Mouse (Mus musculus) lung, embryonic 14.5 days (tissue): Measurements from ENCODE around the gene Eif3l. TPM values are rescaled to one million over a fixed set of nuclear protein-coding genes. Genes with fewer than 3 reads are reported as not detected.
A peak's percentile ranks its signal among the peaks of the same experiment; 100 is the strongest.

Experiments
- ATAC-seq: fragments of 200-750 bp; cut with Nextera tagmentation; 2 replicates; pipeline ENCODE4 v1.8.0; 2017; ENCODE audit warnings: mild to moderate bottlenecking, moderate TSS enrichment, moderate library complexity; ENCODE audit not compliant: insufficient read depth
- DNase-seq: peaks from one replicate; pipeline ENCODE4 v3.0.0-alpha.2; 2015
- H3K27ac ChIP-seq: fragments of 300-500 bp; sonication (generic); 2 replicates; pipeline ENCODE4 v1.5.1; 2014; ENCODE audit warnings: low read depth, mild to moderate bottlenecking, moderate library complexity
- H3K27me3 ChIP-seq: fragments of 300-500 bp; sonication (generic); 2 replicates; pipeline ENCODE4 v1.6.1; 2014; ENCODE audit warnings: low read length, control low read depth; ENCODE audit not compliant: insufficient read depth
- H3K36me3 ChIP-seq: fragments of 300-500 bp; sonication (generic); 2 replicates; pipeline ENCODE4 v1.6.1; 2014; ENCODE audit warnings: control low read depth; ENCODE audit not compliant: insufficient read depth
- H3K4me1 ChIP-seq: fragments of 300-500 bp; sonication (generic); 2 replicates; pipeline ENCODE4 v1.6.1; 2014; ENCODE audit warnings: antibody characterized with exemption, control low read depth; ENCODE audit not compliant: insufficient read depth
- H3K4me2 ChIP-seq: fragments of 300-500 bp; sonication (generic); 2 replicates; pipeline ENCODE4 v1.6.1; 2014; ENCODE audit warnings: mild to moderate bottlenecking
- H3K4me3 ChIP-seq: fragments of 300-500 bp; sonication (generic); 2 replicates; pipeline ENCODE4 v1.5.1; 2014; ENCODE audit warnings: low read depth, low read length
- H3K9ac ChIP-seq: fragments of 300-500 bp; sonication (generic); 2 replicates; pipeline ENCODE4 v1.6.1; 2014
- H3K9me3 ChIP-seq: fragments of 300-500 bp; sonication (generic); 2 replicates; pipeline ENCODE4 v1.6.1; 2016; ENCODE audit warnings: low read depth, low read length, control low read depth
- CTCF ChIP-seq: IDR thresholded peaks from 2 replicates; pipeline ENCODE4 v1.5.1; 2016; ENCODE audit warnings: antibody characterized with exemption, low read depth
- WGBS: fragments of 180-500 bp; shearing (Covaris S2); extraction: QIAGEN DNeasy Blood & Tissue Kit; methylation state at CpG from one replicate; pipeline ENCODE4 v1.1.7; 2014; 5-methylcytosine and 5-hydroxymethylcytosine counted together
- polyA plus RNA-seq: library from polyadenylated mRNA; unstranded; fragments of >200 nt; fragmentation: Nextera tagmentation; extraction: Ambion mirVana; gene quantifications from 2 replicates; pipeline ENCODE4 v1.2.1, GENCODE M21; 2014

Gene Eif3l
- polyA plus RNA-seq, 1 experiment from 2014 or later = 243 TPM

DNA sequence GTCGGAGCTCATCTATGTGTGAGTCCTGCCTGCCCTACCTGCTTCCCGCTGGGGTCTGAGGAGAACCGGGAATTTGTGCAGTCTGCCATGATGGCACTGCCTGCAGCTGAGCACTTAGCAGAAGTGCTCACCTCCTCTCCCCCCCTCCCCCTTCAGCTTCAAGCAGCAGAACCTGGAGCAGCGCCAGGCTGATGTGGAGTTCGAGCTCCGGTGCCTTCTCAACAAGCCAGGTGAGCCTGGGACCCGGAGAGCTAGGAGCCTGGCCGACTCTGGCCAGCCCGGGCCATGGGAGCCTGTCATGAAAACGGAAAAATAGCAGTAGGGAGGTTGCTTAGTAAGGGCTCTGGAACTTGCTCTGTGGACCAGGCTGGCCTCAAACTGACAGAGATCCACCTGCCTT, 55.8 kb downstream of the Eif3l start:
- 74% methylated on average over 10 of the region's 10 CpGs for WGBS
- peak; percentile 11 for DNase-seq
- H3K4me1 ChIP-seq = no peaks in the 10 kb centered on the region
- H3K9me3 ChIP-seq = no peaks in the 10 kb centered on the region; the same call in 1 of the 2 replicates
- H3K4me2 ChIP-seq = no peak overlapping the region
- peaks cover 82% of the 10 kb centered on the region for H3K36me3 ChIP-seq
- H3K27me3 ChIP-seq = no peaks in the 10 kb centered on the region
- no peak for ATAC-seq
- H3K9ac ChIP-seq = no peak overlapping the region
- H3K4me3 ChIP-seq = no peak overlapping the region
- H3K27ac ChIP-seq = no peak overlapping the region
- no peak for TF ChIP-seq CTCF

DNA sequence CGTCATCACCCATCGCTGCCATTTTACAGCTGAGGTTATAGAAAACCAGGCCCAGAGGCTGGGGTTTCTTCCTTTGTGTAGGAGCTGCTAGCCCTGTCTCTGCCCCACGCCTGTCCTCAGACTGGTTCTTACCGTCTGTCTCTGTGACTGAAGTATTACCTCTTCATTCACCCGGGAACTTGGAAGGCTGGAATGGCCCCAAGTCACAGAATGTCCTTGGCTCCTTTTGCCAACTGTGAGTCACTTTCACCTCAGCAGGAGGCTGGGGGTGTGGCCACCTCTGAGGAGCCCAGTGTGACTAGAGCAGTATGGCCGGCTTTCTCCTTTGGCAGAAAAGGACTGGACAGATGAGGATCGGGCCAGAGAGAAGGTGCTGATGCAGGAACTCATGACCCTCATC, 56.5 kb downstream of the Eif3l start:
- 60% methylated on average over 7 of the region's 7 CpGs for WGBS
- no peak overlapping the region for H3K27ac ChIP-seq
- ATAC-seq = no peak
- no peaks in the 10 kb centered on the region for H3K4me1 ChIP-seq
- no peak for TF ChIP-seq CTCF
- peaks cover 75% of the 10 kb centered on the region for H3K36me3 ChIP-seq
- no peak overlapping the region for H3K9ac ChIP-seq
- no peak for DNase-seq
- no peak overlapping the region for H3K4me3 ChIP-seq
- no peaks in the 10 kb centered on the region for H3K27me3 ChIP-seq
- H3K4me2 ChIP-seq = no peak overlapping the region
- H3K9me3 ChIP-seq = no peaks in the 10 kb centered on the region; the same call in 1 of the 2 replicates

DNA sequence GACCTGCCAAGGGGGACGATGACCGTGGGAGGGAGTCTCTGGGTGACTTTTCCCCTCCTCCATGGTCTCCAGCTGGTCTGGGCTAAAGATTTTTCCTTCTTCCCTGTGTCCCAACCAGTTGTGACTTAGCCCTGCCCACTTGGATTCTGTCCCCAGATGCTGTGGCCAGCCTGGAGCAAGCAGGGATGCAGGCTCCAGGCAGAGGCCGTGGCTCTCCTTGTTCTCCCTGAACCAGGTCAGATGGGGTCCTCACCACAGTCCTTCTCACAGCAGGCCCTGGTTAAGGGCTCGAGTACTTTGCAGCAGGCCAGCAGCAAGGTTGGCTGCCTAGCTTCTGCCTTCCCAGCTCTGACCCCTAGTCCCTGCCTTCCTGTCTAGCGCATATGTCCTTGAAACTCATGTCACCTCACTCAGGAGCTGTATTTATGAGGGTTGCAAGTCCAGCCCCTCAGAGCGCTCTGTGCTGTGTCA, 58.2 kb downstream of the Eif3l start:
- DNase-seq (no peak), ATAC-seq (no peak)
- Histone ChIP-seq H3K9ac (no peak overlapping the region), H3K27me3 (no peaks in the 10 kb centered on the region), H3K4me2 (no peak overlapping the region), H3K36me3 (peaks cover 58% of the 10 kb centered on the region), H3K4me3 (no peak overlapping the region), H3K4me1 (no peaks in the 10 kb centered on the region), H3K9me3 (no peaks in the 10 kb centered on the region; the same call in 1 of the 2 replicates), H3K27ac (no peak overlapping the region)
- WGBS = 73% methylated on average over 6 of the region's 6 CpGs
- no peak for TF ChIP-seq CTCF

DNA sequence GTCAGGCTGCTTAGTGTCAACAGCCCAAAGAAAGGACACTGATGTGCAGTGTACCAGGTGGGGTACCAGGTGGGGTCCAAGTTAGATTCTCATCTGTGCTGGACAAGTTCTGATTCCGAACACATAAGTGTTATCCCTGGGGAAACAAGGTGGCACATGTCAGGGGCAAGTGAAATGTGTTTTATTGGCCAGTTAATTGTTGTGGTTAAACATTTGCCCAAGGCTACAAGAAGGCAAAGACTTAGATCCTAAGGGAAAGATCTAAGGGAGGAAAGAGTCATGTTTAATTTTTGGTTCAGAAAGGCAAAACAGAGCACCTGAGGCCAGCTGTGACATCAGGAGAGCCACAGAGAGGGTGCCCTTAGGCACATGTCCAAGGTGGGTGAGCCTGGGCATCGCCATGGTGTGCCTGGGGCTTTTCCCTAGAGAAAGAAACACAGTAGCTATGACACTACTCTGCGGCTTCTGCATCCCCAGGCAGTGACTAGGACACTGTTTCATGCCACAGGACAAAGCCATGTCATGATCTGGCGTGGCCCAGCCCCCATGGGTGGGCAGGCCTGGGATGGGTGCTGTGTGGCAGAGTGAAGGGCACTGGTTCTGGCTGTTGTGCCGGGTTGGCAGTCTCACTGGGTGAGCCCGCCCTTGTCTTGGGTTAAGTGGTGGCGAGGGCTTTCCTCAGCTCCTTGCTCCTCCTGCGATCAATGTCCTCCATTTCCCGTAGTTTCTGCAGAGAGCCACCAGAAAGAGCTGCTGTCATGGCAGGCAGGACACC, 59.7 kb downstream of the Eif3l start:
- no peaks in the 10 kb centered on the region for H3K27me3 ChIP-seq
- WGBS = 81% methylated on average over 9 of the region's 9 CpGs
- H3K4me2 ChIP-seq = no peak overlapping the region
- H3K9ac ChIP-seq = 0 out of 2 replicates have a peak overlapping the region, but pooled peaks have one; percentile 11
- ATAC-seq (no peak), DNase-seq (no peak)
- no peak overlapping the region for H3K27ac ChIP-seq
- no peaks in the 10 kb centered on the region for H3K4me1 ChIP-seq
- H3K9me3 ChIP-seq = no peaks in the 10 kb centered on the region
- H3K4me3 ChIP-seq = no peak overlapping the region
- TF ChIP-seq CTCF = no peak
- peaks cover 49% of the 10 kb centered on the region for H3K36me3 ChIP-seq

DNA sequence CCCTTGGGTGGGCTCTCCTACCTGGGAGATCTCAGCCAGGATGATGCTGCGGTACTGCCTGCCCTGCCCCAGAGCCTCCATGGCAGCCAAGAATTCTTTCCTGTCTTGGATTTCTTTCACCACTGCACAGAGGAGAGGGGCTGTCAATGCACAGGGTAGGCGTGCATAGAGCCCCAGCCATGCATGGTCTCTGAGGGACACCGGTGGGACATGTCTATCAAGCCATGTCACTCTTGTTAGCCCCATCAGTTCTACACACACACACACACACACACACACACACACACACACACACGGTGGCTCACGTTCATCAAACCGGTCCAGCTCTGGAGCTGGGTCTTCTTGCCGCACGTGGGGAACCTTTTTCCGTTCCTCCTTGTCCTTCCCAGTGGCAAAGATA, 60.4 kb downstream of the Eif3l start:
- WGBS = 62% methylated on average over 9 of the region's 9 CpGs
- Histone ChIP-seq H3K9me3 (no peaks in the 10 kb centered on the region), H3K27me3 (no peaks in the 10 kb centered on the region), H3K4me2 (no peak overlapping the region), H3K27ac (no peak overlapping the region), H3K9ac (0 out of 2 replicates have a peak overlapping the region, but pooled peaks have one; percentile 11), H3K36me3 (peaks cover 42% of the 10 kb centered on the region), H3K4me3 (no peak overlapping the region), H3K4me1 (no peaks in the 10 kb centered on the region)
- TF ChIP-seq CTCF = no peak
- ATAC-seq = no peak
- no peak for DNase-seq

DNA sequence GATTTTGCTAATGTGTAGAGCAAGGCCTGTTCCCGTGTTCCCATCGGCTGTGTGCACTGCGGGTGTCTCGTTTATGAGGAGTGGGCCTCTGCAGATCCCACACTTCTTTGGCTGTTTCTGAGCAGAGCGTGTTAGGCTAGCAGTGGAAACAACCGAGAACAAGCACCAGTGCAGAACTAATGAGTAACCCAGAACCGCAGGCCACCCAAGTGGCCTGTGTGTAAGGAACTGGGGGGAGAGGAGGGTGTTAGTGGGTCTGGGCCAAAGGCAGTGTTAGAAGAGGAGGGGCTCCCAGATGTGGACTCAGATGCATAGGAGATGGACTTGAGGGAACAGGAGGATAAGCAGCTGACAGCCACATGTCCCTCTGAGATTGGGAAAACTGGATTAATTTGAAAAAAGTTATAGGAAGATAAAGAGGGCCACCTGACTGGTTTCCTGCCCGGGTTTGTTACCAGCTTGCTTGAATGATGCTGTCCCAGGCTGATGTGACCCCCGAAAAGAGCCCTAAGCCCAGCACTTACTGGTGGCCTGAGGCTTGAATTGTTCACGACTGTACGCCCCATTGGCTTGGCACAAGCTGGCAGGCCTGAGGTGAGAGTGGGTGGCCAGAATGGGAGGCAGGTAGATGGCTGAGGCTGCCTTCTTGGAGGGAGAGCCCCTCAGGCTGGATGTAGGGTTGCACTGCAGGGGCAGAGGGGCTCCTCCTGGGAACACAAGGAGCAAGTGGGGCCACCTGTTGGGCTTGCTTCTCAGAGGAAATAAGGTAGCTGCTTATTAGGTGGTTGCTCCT, 61.0 kb downstream of the Eif3l start:
- Histone ChIP-seq H3K27ac (no peak overlapping the region), H3K36me3 (peaks cover 36% of the 10 kb centered on the region), H3K27me3 (no peaks in the 10 kb centered on the region), H3K4me3 (no peak overlapping the region), H3K4me2 (no peak overlapping the region), H3K9ac (no peak overlapping the region), H3K4me1 (no peaks in the 10 kb centered on the region), H3K9me3 (no peaks in the 10 kb centered on the region)
- peak; percentile 31 for DNase-seq
- WGBS = 61% methylated on average over 11 of the region's 11 CpGs
- ATAC-seq = peak; percentile 23; the same call in 1 of the 2 replicates
- no peak for TF ChIP-seq CTCF

DNA sequence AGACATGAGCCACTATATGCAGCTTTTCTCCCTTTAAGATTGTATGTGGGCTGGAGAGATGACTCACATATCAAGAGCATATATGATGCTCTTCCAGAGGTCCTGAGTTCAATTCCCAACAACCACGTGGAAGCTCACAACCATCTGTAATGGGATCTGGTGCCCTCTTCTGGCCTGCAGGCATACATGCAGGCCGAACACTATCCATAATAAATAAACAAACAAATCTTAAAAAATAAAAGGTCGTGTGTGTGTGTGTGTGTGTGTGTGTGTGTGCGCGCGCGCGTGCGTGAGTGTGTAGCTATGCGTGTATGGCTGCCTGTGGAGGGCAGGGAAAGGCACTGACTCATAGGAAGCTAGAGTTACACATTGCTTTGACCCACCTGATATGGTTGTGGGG, 64.7 kb downstream of the Eif3l start:
- H3K27ac ChIP-seq = no peak overlapping the region
- 57% methylated on average over 10 of the region's 10 CpGs for WGBS

More for the DNA sequence above, 64.7 kb downstream of the Eif3l start:
- ATAC-seq (no peak), DNase-seq (peak; percentile 37)
- Histone ChIP-seq H3K4me1 (no peaks in the 10 kb centered on the region), H3K9ac (no peak overlapping the region), H3K9me3 (no peaks in the 10 kb centered on the region), H3K4me2 (no peak overlapping the region), H3K36me3 (peaks cover 9% of the 10 kb centered on the region), H3K4me3 (no peak overlapping the region), H3K27me3 (no peaks in the 10 kb centered on the region)
- TF ChIP-seq CTCF = peak; percentile 53
